Mouse (Mus musculus): ENCODE data around the gene Gm43951. TPM values are rescaled to one million over a fixed set of nuclear protein-coding genes. Genes with fewer than 3 reads are reported as not detected.

Gene Gm43951
- polyA plus RNA-seq, 1 experiment from 2014 or later, result not detected

DNA sequence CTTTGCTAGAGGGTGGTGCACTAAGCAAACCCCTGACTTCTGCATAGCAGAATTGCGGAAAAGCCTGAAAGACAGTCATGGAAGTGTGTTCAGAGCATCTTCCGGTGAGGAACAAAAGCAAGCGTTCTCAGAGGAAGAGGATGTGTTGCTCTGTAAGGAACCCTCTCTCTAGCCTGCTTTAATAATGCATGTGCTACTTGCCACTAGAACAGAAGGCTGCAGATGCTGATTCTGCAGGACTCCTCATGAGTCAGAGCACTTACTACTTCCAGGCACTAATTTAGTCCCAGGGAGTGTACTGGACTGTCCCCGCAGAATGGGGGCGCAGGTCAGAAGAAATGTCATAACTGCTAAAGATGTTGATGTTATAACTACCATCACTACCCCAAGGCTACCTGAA, 10.5 kb upstream of the Gm43951 start:
- Histone ChIP-seq H3K9ac (no peak overlapping the region), H3K4me2 (no peak overlapping the region), H3K9me3 (ENCODE audit: low read depth, low read length) (no peaks in the 10 kb centered on the region), H3K4me3 (ENCODE audit: low read depth, low read length) (no peak overlapping the region), H3K4me1 (ENCODE audit: insufficient read depth) (peaks cover 5% of the 10 kb centered on the region), H3K27ac (ENCODE audit: low read depth) (no peak overlapping the region), H3K36me3 (ENCODE audit: insufficient read depth) (peaks cover 9% of the 10 kb centered on the region), H3K27me3 (ENCODE audit: insufficient read depth, low read length) (no peaks in the 10 kb centered on the region)
- 78% methylated on average over 5 of the region's 5 CpGs for WGBS
- peak; percentile 6 for DNase-seq
- no peak for TF ChIP-seq CTCF (IDR thresholded peaks at IDR 0.05; ENCODE audit: low read depth)
- no peak for ATAC-seq (ENCODE audit: insufficient read depth)

DNA sequence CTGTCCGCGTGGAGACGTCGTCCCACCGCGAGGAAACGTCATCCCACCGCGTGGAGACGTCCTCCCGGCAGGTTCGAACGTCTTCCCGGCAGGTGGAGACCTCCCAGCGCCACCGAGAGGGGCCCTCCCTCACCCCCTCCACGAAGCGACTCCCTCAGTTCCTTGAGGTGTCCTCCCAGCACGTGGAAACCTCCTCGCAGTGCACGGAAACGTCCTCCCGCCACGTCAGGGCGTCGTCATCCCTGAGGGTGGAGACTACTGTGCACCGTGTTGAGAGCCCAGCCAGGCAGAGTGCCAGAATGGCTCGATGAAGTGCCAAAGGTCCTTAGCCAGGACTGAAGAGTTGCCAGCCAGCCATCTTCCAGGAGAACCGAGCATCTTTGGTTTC, 8.8 kb upstream of the Gm43951 start, which contains the start of gene Med31:
Med31 (minus strand) TSS at position 183 of the 388 bp plus-strand sequence.
- H3K4me3 ChIP-seq (ENCODE audit: low read depth, low read length), result peak within 1 kb of the TSS; percentile 84
- DNase-seq (peak; percentile 84), ATAC-seq (ENCODE audit: insufficient read depth) (peak; percentile 77)
- H3K27me3 ChIP-seq (ENCODE audit: insufficient read depth, low read length), result no peaks in the 10 kb centered on the region
- peaks cover 20% of the 10 kb centered on the region for H3K36me3 ChIP-seq (ENCODE audit: insufficient read depth)
- H3K9me3 ChIP-seq (ENCODE audit: low read depth, low read length), result no peaks in the 10 kb centered on the region
- no peak for TF ChIP-seq CTCF (IDR thresholded peaks at IDR 0.05; ENCODE audit: low read depth)
- under 1% methylated on average over 29 of the region's 29 CpGs for WGBS
- H3K4me2 ChIP-seq, result peak within 1 kb of the TSS; percentile 99
- H3K4me1 ChIP-seq (ENCODE audit: insufficient read depth), result peaks cover 5% of the 10 kb centered on the region
- H3K9ac ChIP-seq, result peak within 1 kb of the TSS; percentile 67
- peak within 1 kb of the TSS; percentile 67; the same call in 1 of the 2 replicates for H3K27ac ChIP-seq (ENCODE audit: low read depth)

DNA sequence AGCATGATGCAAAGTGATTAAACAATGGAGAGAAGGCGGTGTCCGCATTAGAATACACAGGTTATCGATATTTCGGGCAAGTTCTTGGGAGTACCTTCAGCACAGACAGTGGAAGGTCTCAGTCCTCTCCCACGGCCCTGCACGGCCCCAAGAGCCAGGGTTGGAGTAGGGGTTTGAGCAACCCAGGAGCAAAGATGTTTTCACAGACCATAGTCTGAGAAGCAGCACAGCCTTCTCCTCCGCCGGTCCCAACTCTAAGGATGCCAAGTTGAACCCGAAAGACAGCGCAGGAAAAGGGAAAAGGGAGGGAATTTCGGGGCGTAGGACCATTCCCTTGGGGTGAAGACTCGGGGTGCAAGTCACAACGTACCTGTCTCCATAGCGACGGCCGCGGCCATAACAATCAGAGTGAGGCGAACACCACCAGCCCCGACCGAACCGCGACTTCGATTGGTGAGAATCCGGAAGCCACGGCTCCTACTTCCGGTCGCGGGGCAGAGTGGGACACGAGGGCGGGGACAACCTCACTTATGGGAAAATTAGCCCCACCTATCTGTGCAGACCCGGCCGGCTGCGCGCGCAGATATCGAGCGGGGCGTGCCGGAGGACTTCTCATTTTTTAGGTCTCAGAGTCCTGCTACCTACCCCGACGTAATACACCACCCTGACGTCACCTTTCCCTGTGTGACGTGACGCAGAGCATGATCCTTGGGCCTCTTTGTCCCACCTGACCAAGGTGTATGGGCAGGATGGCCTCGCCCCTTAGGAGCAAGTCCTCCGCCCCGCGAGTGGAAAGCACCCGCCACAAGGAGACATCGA, 8.2 kb upstream of the Gm43951 start:
- no peaks in the 10 kb centered on the region for H3K27me3 ChIP-seq (ENCODE audit: insufficient read depth, low read length)
- DNase-seq, result peak; percentile 99

DNA sequence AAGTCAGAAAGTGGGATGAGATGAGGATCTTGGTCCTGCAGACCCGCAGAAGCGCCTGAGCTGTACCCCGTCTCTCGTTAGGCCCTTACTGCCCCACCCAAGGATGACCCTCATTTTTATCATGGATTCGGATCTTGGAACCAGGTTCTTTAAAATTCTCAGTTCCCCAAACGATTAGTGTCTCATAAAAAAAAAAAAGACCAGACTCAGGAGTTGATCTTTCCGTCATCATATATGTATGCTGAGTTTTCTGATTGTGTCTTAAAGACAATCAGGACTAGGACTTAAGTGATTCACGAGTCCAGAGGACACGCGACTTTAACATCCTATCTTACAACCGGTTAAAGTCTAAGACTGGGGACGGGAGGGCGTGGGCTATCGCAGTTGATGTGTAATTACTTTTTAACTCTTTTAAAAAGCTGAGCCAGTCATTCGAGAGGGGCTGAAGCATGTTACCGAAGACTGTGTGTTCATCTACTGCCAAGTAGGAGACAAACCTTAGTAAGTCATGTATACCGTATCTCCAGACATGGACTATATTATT, 1.3 kb upstream of the Gm43951 start:
- TF ChIP-seq CTCF (IDR thresholded peaks at IDR 0.05; ENCODE audit: low read depth), result no peak
- Histone ChIP-seq H3K9ac (peak overlapping the region; percentile 78), H3K36me3 (ENCODE audit: insufficient read depth) (peaks cover 31% of the 10 kb centered on the region), H3K4me2 (peak overlapping the region; percentile 91), H3K9me3 (ENCODE audit: low read depth, low read length) (no peaks in the 10 kb centered on the region), H3K27me3 (ENCODE audit: insufficient read depth, low read length) (no peaks in the 10 kb centered on the region), H3K27ac (ENCODE audit: low read depth) (peak overlapping the region; percentile 26), H3K4me1 (ENCODE audit: insufficient read depth) (no peaks in the 10 kb centered on the region), H3K4me3 (ENCODE audit: low read depth, low read length) (peak overlapping the region; percentile 67)
- no peak for ATAC-seq (ENCODE audit: insufficient read depth)
- 11% methylated on average over 17 of the region's 17 CpGs for WGBS
- no peak for DNase-seq

More for the DNA sequence above, 8.2 kb upstream of the Gm43951 start:
- no peak; the same call in 1 of the 2 replicates for TF ChIP-seq CTCF (IDR thresholded peaks at IDR 0.05; ENCODE audit: low read depth)
- peaks cover 26% of the 10 kb centered on the region for H3K36me3 ChIP-seq (ENCODE audit: insufficient read depth)
- peak; percentile 96 for ATAC-seq (ENCODE audit: insufficient read depth)
- WGBS, result under 1% methylated on average over 51 of the region's 51 CpGs
- peak overlapping the region; percentile 67 for H3K9ac ChIP-seq
- peak overlapping the region; percentile 99 for H3K4me2 ChIP-seq
- peaks cover 5% of the 10 kb centered on the region for H3K4me1 ChIP-seq (ENCODE audit: insufficient read depth)
- peak overlapping the region; percentile 84 for H3K4me3 ChIP-seq (ENCODE audit: low read depth, low read length)
- H3K27ac ChIP-seq (ENCODE audit: low read depth), result peak overlapping the region; percentile 67; the same call in 1 of the 2 replicates
- no peaks in the 10 kb centered on the region for H3K9me3 ChIP-seq (ENCODE audit: low read depth, low read length)

DNA sequence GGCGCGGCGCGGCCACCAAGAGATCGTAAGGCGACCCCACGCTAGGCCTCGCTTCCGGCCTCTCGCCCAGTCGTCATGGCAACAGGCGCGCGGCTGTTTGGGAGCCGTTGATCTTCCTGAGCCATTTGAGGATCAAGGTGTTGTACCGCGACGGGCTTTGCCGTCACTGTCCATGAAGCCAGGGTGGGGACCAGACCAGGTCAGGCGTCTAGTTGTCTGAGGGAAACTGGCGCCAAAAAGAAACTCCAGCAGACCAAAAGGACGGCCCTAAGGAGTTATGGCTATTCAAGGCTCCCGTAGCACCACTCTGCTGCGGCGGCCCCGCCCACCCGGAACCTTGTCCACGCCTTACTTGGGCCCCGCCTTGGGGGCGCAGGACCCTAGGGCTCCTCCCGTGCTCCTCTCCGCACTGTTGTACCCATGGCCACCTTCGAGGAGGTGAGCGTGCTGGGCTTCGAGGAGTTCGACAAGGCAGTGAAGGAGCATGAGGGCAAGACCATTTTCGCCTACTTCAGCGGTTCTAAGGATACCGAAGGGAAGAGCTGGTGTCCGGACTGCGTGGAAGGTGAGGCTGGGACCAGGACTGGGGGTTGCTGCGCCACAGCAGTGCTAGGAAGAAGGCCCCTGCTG, 679 bp upstream of the Gm43951 start, which contains the start of the genes 4933427D14Rik and Txndc17:
4933427D14Rik (minus strand) TSS at position 256 of the 630 bp plus-strand sequence.
Txndc17 (plus strand) TSS at position 344 of the 630 bp plus-strand sequence.
- ATAC-seq (ENCODE audit: insufficient read depth) (peak; percentile 97), DNase-seq (peak; percentile 92)
- H3K36me3 ChIP-seq (ENCODE audit: insufficient read depth), result peaks cover 31% of the 10 kb centered on the region
- peak within 1 kb of the TSS; percentile 78 for H3K9ac ChIP-seq
- under 1% methylated on average over 39 of the region's 42 CpGs for WGBS
- no peaks in the 10 kb centered on the region for H3K9me3 ChIP-seq (ENCODE audit: low read depth, low read length)
- H3K4me2 ChIP-seq, result peak within 1 kb of the TSS; percentile 91
- H3K27ac ChIP-seq (ENCODE audit: low read depth), result peak within 1 kb of the TSS; percentile 63
- H3K27me3 ChIP-seq (ENCODE audit: insufficient read depth, low read length), result no peaks in the 10 kb centered on the region
- H3K4me1 ChIP-seq (ENCODE audit: insufficient read depth), result no peaks in the 10 kb centered on the region
- peak within 1 kb of the TSS; percentile 67 for H3K4me3 ChIP-seq (ENCODE audit: low read depth, low read length)
- no peak for TF ChIP-seq CTCF (IDR thresholded peaks at IDR 0.05; ENCODE audit: low read depth)

DNA sequence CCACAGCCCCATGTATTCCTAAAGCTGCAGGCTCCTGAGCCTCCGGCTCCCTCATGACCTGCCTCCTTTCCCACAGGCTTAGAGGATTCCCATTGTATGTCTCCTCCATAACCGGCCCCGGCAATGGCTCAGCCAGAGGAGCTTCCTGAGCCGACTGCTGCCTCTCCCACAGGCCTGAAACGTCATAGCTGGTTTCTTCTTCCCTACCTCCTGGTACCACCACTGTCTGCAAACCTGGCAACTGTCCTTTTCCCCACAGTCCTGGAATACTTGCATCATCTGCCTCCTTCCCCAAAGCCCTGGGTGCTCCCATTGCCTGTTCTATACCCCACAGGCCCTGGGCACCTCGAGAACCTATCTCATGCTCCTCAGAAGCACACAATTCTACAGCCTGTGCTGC, 1.4 kb downstream of the Gm43951 start:
- Histone ChIP-seq H3K4me2 (peak overlapping the region; percentile 91), H3K27ac (ENCODE audit: low read depth) (no peak overlapping the region), H3K9ac (no peak overlapping the region), H3K9me3 (ENCODE audit: low read depth, low read length) (no peaks in the 10 kb centered on the region), H3K4me3 (ENCODE audit: low read depth, low read length) (no peak overlapping the region), H3K27me3 (ENCODE audit: insufficient read depth, low read length) (no peaks in the 10 kb centered on the region), H3K4me1 (ENCODE audit: insufficient read depth) (no peaks in the 10 kb centered on the region), H3K36me3 (ENCODE audit: insufficient read depth) (peaks cover 31% of the 10 kb centered on the region)
- TF ChIP-seq CTCF (IDR thresholded peaks at IDR 0.05; ENCODE audit: low read depth), result no peak
- no peak for DNase-seq
- ATAC-seq (ENCODE audit: insufficient read depth), result no peak
- WGBS, result 88% methylated on average over 6 of the region's 6 CpGs
